Mouse (Mus musculus) lung, postnatal 36 days (tissue): ENCODE measurements at regions not wholly inside any gene's neighbourhood (a gene's known extent, or its start where the extent isn't known, plus 50 kb on each side); places are given as distances from the start of the nearest gene placed in this dataset.

Experiments used
- DNase-seq: peaks from one replicate; pipeline ENCODE4 v3.0.0; 2022; ENCODE audit warnings: mixed read lengths

GRCm38 (mm10) chr7:65244936-65245335 lies 88.6 kb upstream of the Fam189a1 start:
- no peak for DNase-seq

GRCm38 (mm10) chr7:65241208-65241607 lies 84.8 kb upstream of the Fam189a1 start:
- no peak for DNase-seq

GRCm38 (mm10) chr7:65235701-65236100 lies 79.3 kb upstream of the Fam189a1 start:
- DNase-seq, result no peak

- no peak for DNase-seq
Measured at GRCm38 (mm10) chr7:65233681-65234080, 77.3 kb upstream of the Fam189a1 start.

GRCm38 (mm10) chr7:65229306-65229705 lies 72.9 kb upstream of the Fam189a1 start:
- no peak for DNase-seq

GRCm38 (mm10) chr7:65226218-65226617 lies 69.8 kb upstream of the Fam189a1 start:
- DNase-seq, result peak; percentile 1

- DNase-seq, result peak; percentile 90
Measured at GRCm38 (mm10) chr7:65213216-65213925, 57.0 kb upstream of the Fam189a1 start.

- no peak for DNase-seq
Measured at GRCm38 (mm10) chr7:65207240-65207639, 50.9 kb upstream of the Fam189a1 start.
